Mouse (Mus musculus): ENCODE measurements at regions not wholly inside any gene's neighbourhood (a gene's known extent, or its start where the extent isn't known, plus 50 kb on each side); places are given as distances from the start of the nearest gene placed in this dataset.
A peak's percentile ranks its signal among the peaks of the same experiment; 100 is the strongest.

DNA sequence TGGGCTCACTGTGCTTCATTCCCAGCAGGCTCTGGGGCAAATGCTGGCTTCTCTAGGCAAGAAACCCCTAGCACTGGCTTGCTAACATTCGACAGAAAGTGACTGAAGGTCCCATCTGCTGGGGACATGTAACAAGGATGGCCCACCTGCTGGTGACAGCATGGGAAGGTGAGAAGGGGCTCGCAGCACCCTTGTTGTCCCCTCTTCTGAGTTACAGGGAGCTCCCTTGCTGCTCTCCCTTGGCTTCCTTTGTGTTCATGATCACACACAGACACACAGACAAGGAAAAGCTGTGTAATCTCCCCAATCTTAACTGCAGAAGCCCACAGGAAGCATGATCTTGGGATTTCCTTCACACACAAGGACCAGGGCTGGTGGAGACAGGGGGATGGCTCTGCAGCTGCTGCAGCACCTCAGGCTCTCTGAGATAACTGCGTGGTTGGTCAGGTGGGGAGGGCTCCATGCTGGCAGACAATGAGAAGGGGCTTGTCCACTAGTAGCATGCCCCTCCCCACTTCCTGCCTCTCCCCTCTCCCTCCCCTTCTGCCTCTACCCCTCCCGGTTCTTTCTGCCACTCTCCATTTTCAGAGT, 95.3 kb upstream of the Trpm1 start:
- peak; percentile 80 for DNase-seq

DNA sequence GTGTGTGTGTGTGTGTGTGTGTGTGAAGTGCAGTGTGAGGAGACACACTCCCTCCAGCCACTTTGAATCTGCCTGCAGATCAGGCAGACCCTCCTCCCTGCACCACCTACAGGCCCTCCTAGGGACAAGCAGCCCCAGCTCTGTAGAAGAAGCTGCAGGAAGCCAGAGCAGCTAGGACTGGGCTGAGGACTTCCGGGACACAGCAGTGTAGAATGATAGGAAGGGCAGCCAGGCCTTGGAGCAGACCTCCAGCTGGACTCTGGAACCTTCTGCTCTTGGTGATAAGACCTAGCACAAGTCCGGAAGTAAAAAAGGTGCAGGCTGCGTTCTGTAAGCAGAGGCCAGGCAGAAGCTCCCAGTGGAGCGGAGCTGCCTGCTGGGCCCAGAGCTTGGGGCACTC, 95.8 kb upstream of the Trpm1 start:
- peak; percentile 95 for DNase-seq

- no peak for DNase-seq
Observed at GRCm38 (mm10) chr7:64056498-64056897, 97.1 kb upstream of the Trpm1 start.

GRCm38 (mm10) chr7:64054996-64055395, 98.6 kb upstream of the Trpm1 start:
- no peak for DNase-seq

DNA sequence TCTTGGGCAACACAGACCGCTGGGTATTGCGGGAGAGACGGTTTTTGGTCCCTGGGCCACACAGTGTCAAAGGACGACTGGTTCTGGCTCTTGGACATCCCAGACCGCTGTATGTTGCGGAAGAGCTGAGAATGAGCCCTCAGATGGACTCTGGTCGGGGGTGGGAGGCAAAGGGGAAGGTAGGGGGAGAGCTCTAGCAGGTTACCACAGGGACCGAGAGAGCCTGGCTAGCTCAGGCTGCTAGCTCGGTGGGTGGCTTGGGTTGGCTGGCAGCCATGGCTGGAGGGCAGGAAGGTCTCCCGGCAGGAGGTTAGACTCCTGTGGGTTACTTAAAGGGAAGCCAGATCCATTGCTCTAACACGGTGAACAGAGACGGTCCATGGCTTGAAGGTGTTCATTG, 99.9 kb upstream of the Trpm1 start:
- DNase-seq: no peak

GRCm38 (mm10) chr7:64052400-64052799, 101.2 kb upstream of the Trpm1 start:
- peak; percentile 94 for DNase-seq

DNA sequence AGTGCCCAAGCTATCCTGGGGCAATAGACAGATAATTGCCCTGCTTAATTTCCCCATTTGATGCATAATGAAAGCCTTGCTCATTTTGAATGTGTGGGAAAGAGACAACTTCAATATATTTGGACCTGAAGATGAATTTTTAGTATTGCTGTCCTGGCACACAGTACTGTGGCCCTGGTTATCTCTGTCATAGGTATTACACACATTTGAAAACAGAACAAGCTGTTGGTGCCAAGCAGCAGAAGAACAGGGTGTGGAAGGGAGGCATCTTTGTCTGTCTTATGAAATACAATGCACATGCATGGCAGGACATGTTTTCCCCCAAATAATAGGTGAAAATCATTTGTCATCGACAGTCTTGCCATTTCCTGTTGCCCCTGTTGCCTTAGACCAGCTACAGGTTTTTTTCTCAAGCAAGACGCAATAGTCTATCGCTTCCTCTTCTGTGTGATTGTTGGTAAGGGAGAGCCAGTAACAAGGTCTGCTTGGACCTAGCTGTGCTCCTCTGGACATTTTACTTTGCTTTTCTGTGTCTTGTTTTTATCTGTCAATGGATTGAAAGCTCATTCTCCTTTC, 102.7 kb upstream of the Trpm1 start:
- DNase-seq: no peak

DNA sequence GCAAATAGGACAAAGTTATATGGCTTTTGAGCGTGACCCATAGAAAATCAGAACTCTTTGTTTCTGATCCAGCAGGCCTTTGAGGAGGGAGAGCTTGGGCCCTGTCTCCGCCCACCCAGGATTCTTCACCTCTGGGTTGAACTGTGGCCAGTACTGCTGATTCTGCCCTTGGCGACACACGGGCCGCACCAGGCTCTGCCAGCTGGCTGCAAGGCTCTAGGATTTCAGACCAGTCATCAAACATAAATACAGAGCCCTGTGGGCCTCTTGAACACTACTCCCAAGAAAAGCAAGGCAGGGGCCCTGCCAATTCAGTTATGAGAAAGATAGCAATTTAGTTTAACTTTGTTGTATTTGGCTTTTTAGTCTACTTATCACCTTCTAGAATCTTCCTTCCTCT, 103.4 kb upstream of the Trpm1 start:
- DNase-seq: peak; percentile 96

DNA sequence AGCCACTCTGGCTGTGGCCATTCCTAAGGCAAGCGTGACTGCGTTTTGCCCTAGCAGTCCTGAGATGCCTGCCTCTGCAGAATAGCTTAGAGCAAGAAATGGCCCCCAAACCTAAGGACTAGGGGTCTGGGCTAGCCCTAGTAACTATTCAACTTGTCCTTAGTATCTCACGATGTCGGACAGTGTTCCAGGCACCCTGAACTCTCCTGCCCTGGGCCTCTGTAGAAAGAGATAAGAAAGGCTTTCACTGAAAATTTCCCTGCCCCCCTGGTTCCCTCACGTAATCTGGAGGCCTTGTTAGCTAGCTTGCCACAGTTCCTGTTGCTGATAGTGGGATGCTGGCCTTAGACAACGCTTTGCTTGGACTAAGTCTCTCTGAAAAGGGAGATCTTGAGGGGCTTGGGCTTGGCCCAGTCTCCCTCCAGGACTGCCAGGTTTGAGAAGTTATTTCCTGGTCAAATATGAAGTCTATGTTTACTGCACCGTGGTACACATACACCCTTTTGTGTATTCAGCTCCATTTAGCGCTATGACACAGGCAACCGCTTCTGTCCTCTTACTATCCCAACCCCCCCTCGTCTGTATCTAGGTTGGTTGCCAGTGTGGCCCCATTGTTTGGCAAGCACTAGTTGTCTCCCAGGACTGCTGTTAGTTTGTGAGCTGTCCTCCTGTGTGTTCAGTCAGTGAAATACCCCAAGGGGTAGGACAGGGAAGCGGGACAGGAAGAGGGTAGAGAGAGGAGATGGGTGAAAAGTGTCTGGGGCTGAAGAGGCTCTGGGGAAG, 104.3 kb upstream of the Trpm1 start:
- DNase-seq: peak; percentile 89

- DNase-seq: peak; percentile 95
Observed at GRCm38 (mm10) chr7:64048452-64049182, 105.0 kb upstream of the Trpm1 start.

DNA sequence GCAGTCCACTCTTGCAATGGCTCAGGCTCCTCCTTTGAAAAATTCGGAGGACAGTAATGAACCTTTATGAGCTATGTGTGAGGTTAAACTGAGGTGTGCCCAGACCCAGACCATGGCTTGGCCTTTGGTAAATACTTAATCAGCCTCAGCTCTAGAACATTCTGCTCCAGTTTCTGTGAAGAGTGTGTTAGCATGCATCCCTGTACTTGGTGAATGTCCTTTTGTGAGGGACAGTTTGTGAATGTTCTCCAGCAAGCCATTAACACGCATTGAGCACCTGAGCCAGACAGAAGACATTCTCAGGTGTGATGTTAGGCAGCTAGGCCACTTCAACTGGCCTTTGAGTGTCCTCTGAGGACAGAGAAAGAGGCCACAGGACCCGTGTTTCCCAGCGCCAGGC, 105.8 kb upstream of the Trpm1 start:
- DNase-seq: peak; percentile 55

DNA sequence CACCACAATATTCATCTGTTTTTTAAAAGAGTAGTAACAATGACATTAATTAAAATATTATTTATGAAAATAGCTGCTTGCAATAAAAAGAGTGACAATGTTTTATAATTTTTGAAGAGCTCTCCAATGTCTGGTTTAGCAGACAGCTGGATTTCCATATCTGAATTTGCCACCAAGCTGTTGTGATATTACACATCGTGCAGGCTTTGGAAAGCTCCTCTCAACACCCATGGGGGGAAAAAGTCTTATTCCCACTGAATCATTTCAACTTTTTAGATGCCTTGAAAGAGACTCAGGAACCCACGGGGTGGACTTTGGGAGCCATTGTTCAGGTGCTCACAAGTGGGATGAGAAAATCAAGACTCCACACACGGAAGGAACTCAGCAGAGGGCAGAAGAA, 106.6 kb upstream of the Klf13 start:
- DNase-seq: no peak

DNA sequence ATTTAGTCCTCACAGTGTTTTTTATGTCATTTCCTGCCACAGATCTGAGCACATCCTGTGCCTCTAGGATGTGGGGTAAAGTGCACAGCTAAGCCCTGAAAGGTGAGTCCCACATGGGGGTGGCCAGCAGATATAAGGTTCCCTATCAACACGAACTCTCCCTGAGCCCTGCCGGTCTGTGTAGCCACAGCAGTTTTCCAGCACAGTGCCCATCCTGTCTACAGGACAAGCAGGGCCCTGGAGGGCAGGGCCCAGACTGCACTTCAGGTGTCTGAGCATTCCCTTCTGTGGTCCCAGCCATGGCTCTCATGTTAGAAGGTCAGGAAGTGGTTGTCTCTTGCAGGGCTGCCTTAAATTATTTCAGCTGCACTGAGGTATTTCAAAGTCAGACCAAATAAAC, 104.3 kb upstream of the Klf13 start:
- no peak for DNase-seq

GRCm38 (mm10) chr7:64041303-64041702, 102.6 kb upstream of the Klf13 start:
- DNase-seq: no peak

- peak; percentile 94 for DNase-seq
Observed at GRCm38 (mm10) chr7:64040026-64040737, 101.5 kb upstream of the Klf13 start.

DNA sequence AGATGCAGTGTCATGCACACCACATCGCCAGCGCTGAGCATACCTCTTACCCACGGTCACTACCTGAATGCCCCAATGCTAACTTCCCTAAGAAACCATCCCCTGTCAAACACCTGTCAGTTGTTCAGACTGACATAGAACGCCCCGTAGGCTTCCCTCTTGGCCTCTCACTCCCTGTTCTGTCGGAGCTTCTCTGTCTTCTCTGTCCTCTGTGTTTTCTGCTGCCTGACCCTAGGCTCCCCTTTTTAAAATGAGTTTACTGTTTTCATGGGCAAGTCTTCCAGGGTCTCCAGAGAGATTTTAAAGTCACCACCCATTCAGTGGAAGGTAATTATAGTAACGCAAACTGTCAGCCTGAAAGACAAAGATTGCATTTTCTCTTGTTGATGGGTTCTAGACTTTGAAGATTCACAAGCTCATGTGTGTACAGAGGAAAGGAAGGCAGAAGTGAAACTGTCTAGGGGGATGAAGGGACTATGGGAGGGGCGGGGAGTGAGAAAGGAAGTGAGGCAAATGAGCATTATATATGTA, 99.1 kb upstream of the Klf13 start:
- no peak for DNase-seq

DNA sequence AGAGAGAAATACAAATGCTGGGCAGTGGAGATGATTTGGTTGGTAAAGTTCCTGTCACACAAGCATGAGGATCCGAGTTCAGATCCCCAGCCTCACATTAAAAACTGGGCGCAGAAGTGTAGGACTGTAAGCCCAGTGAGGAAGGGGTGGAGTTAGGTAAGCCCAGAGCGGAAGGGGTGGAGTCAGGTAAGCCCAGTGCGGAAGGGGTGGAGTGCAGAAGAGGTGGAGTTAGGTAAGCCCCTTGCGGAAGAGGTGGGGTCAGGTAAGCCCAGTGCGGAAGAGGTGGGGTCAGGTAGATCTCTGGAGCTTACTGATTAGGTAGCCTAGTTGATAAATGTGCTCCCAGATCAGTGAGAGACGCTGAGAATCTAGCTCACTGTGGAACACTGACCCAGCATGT, 97.4 kb upstream of the Klf13 start:
- no peak for DNase-seq

- no peak for DNase-seq
Observed at GRCm38 (mm10) chr7:64035025-64035606, 96.4 kb upstream of the Klf13 start.

DNA sequence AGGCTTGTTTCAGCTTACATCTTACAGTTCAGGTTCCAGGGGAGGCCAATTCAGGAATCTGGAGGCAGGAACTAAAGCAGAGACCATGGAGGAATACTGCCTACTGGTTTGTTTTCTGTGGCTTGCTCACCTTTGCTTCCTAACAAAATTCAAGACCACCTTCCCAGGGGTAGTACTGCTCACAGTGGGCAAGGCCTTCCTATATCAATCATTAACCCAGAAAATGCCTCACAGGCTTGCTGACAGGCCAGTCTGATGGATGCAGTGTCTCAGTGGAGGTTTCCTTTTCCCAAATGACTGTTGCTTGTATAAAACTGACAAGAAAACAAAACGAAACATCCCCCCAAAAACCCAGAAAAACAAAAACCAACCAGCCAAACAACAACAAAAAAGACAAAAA, 95.8 kb upstream of the Klf13 start:
- no peak for DNase-seq

- no peak for DNase-seq
Observed at GRCm38 (mm10) chr7:64033388-64033787, 94.7 kb upstream of the Klf13 start.

GRCm38 (mm10) chr7:64032921-64033354, 94.2 kb upstream of the Klf13 start:
- DNase-seq: peak; percentile 96

- DNase-seq: no peak
Observed at GRCm38 (mm10) chr7:64030650-64031049, 91.9 kb upstream of the Klf13 start.
